Mouse (Mus musculus): ENCODE measurements around the gene Snd1. TPM values are rescaled to one million over a fixed set of nuclear protein-coding genes. Genes with fewer than 3 reads are reported as not detected.
A peak's percentile ranks its signal among the peaks of the same experiment; 100 is the strongest.

The Snd1 gene
- polyA plus RNA-seq, 1 experiment, result 58.9 TPM

- TF ChIP-seq POLR2A (IDR thresholded peaks at IDR 0.05; ENCODE audit: borderline replicate concordance, low read depth, low read length), result no peak
- no peak for TF ChIP-seq CTCF (IDR thresholded peaks at IDR 0.05; ENCODE audit: low read depth, low read length)
- H3K4me1 ChIP-seq (ENCODE audit: control insufficient read depth, insufficient read depth, low read length), result peaks cover 43% of the 10 kb centered on the region
- H3K4me3 ChIP-seq (ENCODE audit: insufficient read depth, low read length), result peak within 1 kb of the TSS; percentile 78
These were observed 356.3 kb downstream of the Snd1 start, which contains the start of gene Lrrc4 for GRCm38 (mm10) chr6:28831011-28831853. Lrrc4 (minus strand) TSS chr6:28831747.

DNA sequence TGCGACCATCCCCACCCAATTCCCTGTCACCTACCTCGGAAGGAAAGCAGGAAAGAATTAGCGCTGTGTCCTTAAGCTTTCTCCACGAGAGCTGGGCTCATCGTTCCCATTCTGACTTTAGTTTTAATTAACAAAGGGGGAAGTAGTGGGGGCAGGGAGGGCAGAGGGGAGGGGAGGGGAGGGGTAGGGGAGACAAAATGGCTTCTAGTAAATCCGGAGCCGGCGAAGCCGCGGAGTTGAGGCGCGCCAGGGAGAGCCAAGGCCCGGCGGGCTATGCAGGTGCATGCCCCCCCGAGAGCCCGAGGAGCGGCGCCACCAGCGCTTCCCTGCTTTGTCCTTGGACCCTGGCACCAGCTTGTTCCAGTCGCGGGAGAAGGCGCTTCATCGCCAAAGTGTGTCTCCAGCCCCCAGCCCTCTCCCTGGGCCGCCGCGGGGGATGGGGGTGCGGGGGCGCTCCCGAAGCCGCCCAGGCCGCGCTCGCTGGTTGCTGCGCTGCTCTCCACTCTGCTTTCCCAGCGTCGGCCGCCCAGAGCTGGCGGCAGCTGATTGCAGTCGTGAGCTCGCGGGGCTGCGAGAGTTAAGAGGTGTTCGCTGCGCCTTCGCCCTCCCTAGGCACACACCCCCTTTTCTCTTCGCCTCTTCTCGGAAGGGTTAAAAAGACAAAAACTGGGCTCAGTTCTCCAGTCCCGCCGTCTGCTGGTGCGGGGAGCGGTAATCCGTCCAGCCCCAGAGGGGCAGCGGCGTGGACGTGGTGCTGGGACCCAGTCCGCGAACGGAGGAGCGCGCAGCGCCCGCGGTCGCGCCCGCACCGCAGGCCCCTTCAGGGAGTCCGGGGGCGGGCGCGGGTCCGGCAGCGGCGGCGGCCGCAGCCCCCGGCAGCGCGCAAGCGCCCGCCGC, 357.2 kb downstream of the Snd1 start:
- Histone ChIP-seq H3K27ac (ENCODE audit: insufficient read depth, low read depth, low read length) (no peak overlapping the region), H3K4me3 (ENCODE audit: insufficient read depth, low read length) (peak overlapping the region; percentile 78), H3K4me1 (ENCODE audit: control insufficient read depth, insufficient read depth, low read length) (peaks cover 39% of the 10 kb centered on the region)
- TF ChIP-seq CTCF (IDR thresholded peaks at IDR 0.05; ENCODE audit: low read depth, low read length) (no peak), POLR2A (IDR thresholded peaks at IDR 0.05; ENCODE audit: borderline replicate concordance, low read depth, low read length) (no peak)

More at GRCm38 (mm10) chr6:28831011-28831853, 356.3 kb downstream of the Snd1 start, which contains the start of gene Lrrc4:
- H3K27ac ChIP-seq (ENCODE audit: insufficient read depth, low read depth, low read length), result no peak within 1 kb of the TSS

DNA sequence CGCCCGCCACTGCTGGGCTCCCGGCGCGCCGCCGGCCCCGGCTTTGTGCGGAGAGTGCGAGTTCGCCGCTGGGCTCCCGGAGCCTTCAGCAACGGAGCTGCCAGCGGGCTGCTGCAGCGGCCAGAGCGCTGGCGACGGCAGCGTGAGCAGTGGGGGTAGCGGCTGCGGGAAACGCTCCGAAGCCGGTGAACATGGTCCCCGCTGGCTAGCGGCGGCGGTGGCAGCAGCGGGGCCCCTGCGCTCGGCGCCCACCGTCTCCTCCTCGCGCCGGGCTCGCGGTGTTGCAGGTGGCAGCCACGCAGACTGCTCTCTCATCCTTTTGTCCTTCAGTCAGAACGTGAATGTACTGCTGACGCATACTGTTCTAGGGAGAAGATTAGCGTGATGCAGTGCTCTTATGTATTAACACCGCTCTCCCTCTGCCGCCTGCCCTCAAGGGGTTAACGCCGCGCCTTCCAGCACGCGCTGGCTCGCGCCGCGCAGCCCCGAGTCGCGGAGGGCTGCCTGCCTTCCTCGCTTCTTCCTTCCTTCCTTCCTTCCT, 357.9 kb downstream of the Snd1 start:
- Histone ChIP-seq H3K27ac (ENCODE audit: insufficient read depth, low read depth, low read length) (no peak overlapping the region), H3K4me3 (ENCODE audit: insufficient read depth, low read length) (peak overlapping the region; percentile 78)

GRCm38 (mm10) chr6:28833380-28833822, 358.5 kb downstream of the Snd1 start:
- Histone ChIP-seq H3K27ac (ENCODE audit: insufficient read depth, low read depth, low read length) (no peak overlapping the region), H3K4me1 (ENCODE audit: control insufficient read depth, insufficient read depth, low read length) (peaks cover 29% of the 10 kb centered on the region), H3K4me3 (ENCODE audit: insufficient read depth, low read length) (no peak overlapping the region)
- TF ChIP-seq CTCF (IDR thresholded peaks at IDR 0.05; ENCODE audit: low read depth, low read length) (no peak), POLR2A (IDR thresholded peaks at IDR 0.05; ENCODE audit: borderline replicate concordance, low read depth, low read length) (no peak)

More for the DNA sequence above, 357.9 kb downstream of the Snd1 start:
- H3K4me1 ChIP-seq (ENCODE audit: control insufficient read depth, insufficient read depth, low read length), result peaks cover 33% of the 10 kb centered on the region
- TF ChIP-seq POLR2A (IDR thresholded peaks at IDR 0.05; ENCODE audit: borderline replicate concordance, low read depth, low read length) (no peak), CTCF (IDR thresholded peaks at IDR 0.05; ENCODE audit: low read depth, low read length) (no peak)

- TF ChIP-seq CTCF (IDR thresholded peaks at IDR 0.05; ENCODE audit: low read depth, low read length) (no peak), POLR2A (IDR thresholded peaks at IDR 0.05; ENCODE audit: borderline replicate concordance, low read depth, low read length) (no peak)
- Histone ChIP-seq H3K4me1 (ENCODE audit: control insufficient read depth, insufficient read depth, low read length) (peaks cover 25% of the 10 kb centered on the region), H3K27ac (ENCODE audit: insufficient read depth, low read depth, low read length) (no peak overlapping the region), H3K4me3 (ENCODE audit: insufficient read depth, low read length) (no peak overlapping the region)
These were observed 359.1 kb downstream of the Snd1 start for GRCm38 (mm10) chr6:28834046-28834445.

DNA sequence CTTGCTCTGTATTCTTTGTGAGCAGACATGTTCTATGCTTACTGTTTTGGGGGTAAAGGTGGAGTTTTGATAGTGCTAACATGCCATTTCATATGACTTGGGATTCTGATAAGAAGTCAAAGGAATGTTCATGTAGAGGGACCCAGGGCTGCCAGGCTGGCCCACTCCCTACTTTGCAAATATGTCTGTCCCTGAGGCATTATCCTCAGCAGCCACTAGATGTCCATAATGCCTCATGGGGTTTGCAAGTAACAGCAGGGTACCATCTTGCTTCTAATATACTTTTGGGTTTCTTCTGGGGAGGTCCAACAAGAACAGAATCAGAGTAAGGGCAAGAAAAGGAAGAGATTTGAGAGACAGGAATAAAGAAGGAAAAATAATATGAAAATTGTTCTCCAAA, 361.7 kb downstream of the Snd1 start:
- Histone ChIP-seq H3K27ac (ENCODE audit: insufficient read depth, low read depth, low read length) (no peak overlapping the region), H3K4me3 (ENCODE audit: insufficient read depth, low read length) (no peak overlapping the region), H3K4me1 (ENCODE audit: control insufficient read depth, insufficient read depth, low read length) (peaks cover 21% of the 10 kb centered on the region)
- TF ChIP-seq CTCF (IDR thresholded peaks at IDR 0.05; ENCODE audit: low read depth, low read length) (no peak), POLR2A (IDR thresholded peaks at IDR 0.05; ENCODE audit: borderline replicate concordance, low read depth, low read length) (no peak)

DNA sequence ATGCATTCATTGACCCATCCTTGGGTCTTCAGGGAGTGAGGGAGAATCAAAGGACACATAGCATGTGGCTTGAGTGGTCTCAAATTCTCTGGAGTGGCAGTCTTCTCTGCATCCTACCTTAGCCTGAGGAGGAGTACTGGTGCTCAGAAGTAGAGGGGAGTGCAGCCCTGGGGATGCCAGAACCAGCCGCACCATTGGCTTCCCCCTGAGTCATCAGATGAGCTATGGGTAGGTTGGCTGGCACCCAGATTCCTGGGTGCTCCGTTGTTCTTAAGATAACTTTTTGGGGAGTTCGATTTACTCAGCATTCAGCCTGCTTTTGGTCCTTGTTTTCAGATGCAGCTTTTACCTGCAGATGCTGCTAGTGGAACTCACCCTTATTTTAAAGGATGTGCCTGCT, 366.6 kb downstream of the Snd1 start:
- Histone ChIP-seq H3K4me1 (ENCODE audit: control insufficient read depth, insufficient read depth, low read length) (peaks cover 15% of the 10 kb centered on the region), H3K4me3 (ENCODE audit: insufficient read depth, low read length) (no peak overlapping the region), H3K27ac (ENCODE audit: insufficient read depth, low read depth, low read length) (no peak overlapping the region)
- TF ChIP-seq POLR2A (IDR thresholded peaks at IDR 0.05; ENCODE audit: borderline replicate concordance, low read depth, low read length), result no peak
- TF ChIP-seq CTCF (IDR thresholded peaks at IDR 0.05; ENCODE audit: low read depth, low read length), result no peak

GRCm38 (mm10) chr6:28842375-28843276, 367.7 kb downstream of the Snd1 start:
- TF ChIP-seq POLR2A (IDR thresholded peaks at IDR 0.05; ENCODE audit: borderline replicate concordance, low read depth, low read length) (no peak), CTCF (IDR thresholded peaks at IDR 0.05; ENCODE audit: low read depth, low read length) (no peak)
- Histone ChIP-seq H3K4me3 (ENCODE audit: insufficient read depth, low read length) (no peak overlapping the region), H3K4me1 (ENCODE audit: control insufficient read depth, insufficient read depth, low read length) (peaks cover 13% of the 10 kb centered on the region), H3K27ac (ENCODE audit: insufficient read depth, low read depth, low read length) (no peak overlapping the region)
